In genomic region chr6:128433566-128433965, GRCm38 (mm10) we compare ENCODE assay signal across 21 mouse cellular contexts. TPM values are rescaled to one million over a fixed set of nuclear protein-coding genes. Genes with fewer than 3 reads are reported as not detected.
"Had no signal": no experiment of that assay in that cellular context is flagged by ENCODE, and none has a peak within 500 bp of the region (broad histone marks: within the 10 kb centered on the region; RNA-seq: fewer than 3 reads in every experiment).

No protein-coding gene starts in this region.

- H3K27me3 ChIP-seq: limb, embryonic 13.5 days; neural tube, embryonic 15.5 days had no signal

- H3K9ac ChIP-seq: limb, embryonic 13.5 days; liver, embryonic 14.5 days; neural tube, embryonic 15.5 days had no signal

- DNase-seq: kidney, adult 9 months; kidney, postnatal 36 days; left cerebral cortex, postnatal 4 days; lung, adult 18-20 months; midbrain, embryonic 14.5 days; right cerebral cortex, adult 18-20 months; right cerebral cortex, postnatal 25 days; thymus, adult 2 months; thymus, postnatal 25 days had no signal

- H3K4me2 ChIP-seq: limb, embryonic 13.5 days; neural tube, embryonic 15.5 days had no signal

- H3K9me3 ChIP-seq: limb, embryonic 13.5 days; neural tube, embryonic 15.5 days had no signal

- H3K27ac ChIP-seq: kidney, postnatal 0 days; limb, embryonic 13.5 days; liver, embryonic 14.5 days; neural tube, embryonic 15.5 days had no signal

- H3K4me3 ChIP-seq: limb, embryonic 13.5 days; myocyte; neural tube, embryonic 15.5 days had no signal

RNA-seq across cellular contexts. Expression of gene Nrip2, which starts 34.5 kb away (rescaled TPM):
- total RNA-seq: megakaryocyte progenitor cell, adult 5-6 weeks had no signal
- polyA plus RNA-seq: liver, adult 2 months had no signal

RNA-seq across cellular contexts. Expression of gene Gm44596, which starts 58.3 kb away (rescaled TPM):
- total RNA-seq: layer of hippocampus, adult 18-20 months; left cerebral cortex, postnatal 4 days; liver, adult 2 months; megakaryocyte progenitor cell, adult 5-6 weeks had no signal
- polyA plus RNA-seq: kidney, postnatal 0 days; limb, embryonic 13.5 days; liver, adult 2 months; liver, embryonic 14.5 days; lung, embryonic 16.5 days; midbrain, embryonic 14.5 days; myocyte; neural tube, embryonic 11.5 days; neural tube, embryonic 15.5 days; stomach, embryonic 14.5 days; thymus, adult 2 months had no signal

RNA-seq across cellular contexts. Expression of gene Tex52, which starts 58.3 kb away (rescaled TPM):
- total RNA-seq: layer of hippocampus, postnatal 10 days; liver, adult 2 months; megakaryocyte progenitor cell, adult 5-6 weeks had no signal
- polyA plus RNA-seq: kidney, postnatal 0 days; liver, adult 2 months had no signal
